Mouse (Mus musculus) brain, embryonic 14.5 days (tissue): Measurements from ENCODE around the gene H2afx. TPM values are rescaled to one million over a fixed set of nuclear protein-coding genes. Genes with fewer than 3 reads are reported as not detected.
A peak's percentile ranks its signal among the peaks of the same experiment; 100 is the strongest.

Experiments used
- DNase-seq: peaks from one replicate; pipeline ENCODE4 v3.0.0-alpha.2; 2011; ENCODE audit warnings: low read depth
- CTCF ChIP-seq: fragments of 200-500 bp; IDR thresholded peaks from 2 replicates; pipeline ENCODE4 v1.5.1; 2012; ENCODE audit warnings: inconsistent platforms, mild to moderate bottlenecking, moderate library complexity, borderline replicate concordance; ENCODE audit not compliant: insufficient read depth, insufficient read length; ENCODE audit errors: extremely low read depth
- POLR2A ChIP-seq: fragments of 200-500 bp; IDR thresholded peaks from 2 replicates; pipeline ENCODE4 v1.6.1; 2012; ENCODE audit warnings: mild to moderate bottlenecking, inconsistent platforms, borderline replicate concordance; ENCODE audit not compliant: poor library complexity, insufficient read depth, insufficient read length, severe bottlenecking; ENCODE audit errors: extremely low read depth
- polyA plus RNA-seq: library from polyadenylated mRNA; depleted of rRNA; stranded (reverse); fragments of >200 nt; gene quantifications from 2 replicates; pipeline ENCODE4 v1.2.3, GENCODE M21; 2012

The H2afx gene
- polyA plus RNA-seq, 1 experiment: 223 TPM

GRCm38 (mm10) chr9:44336964-44337363 lies 2.5 kb downstream of the H2afx start:
- TF ChIP-seq POLR2A (no peak), CTCF (no peak)
- DNase-seq: no peak

- TF ChIP-seq CTCF (no peak), POLR2A (no peak)
- DNase-seq: no peak
Measured at GRCm38 (mm10) chr9:44337436-44338169, 3.1 kb downstream of the H2afx start.

- TF ChIP-seq POLR2A (no peak), CTCF (no peak)
- no peak for DNase-seq
Measured at GRCm38 (mm10) chr9:44338574-44338973, 4.1 kb downstream of the H2afx start.

- DNase-seq: no peak
- TF ChIP-seq CTCF: no peak
- TF ChIP-seq POLR2A: no peak
Measured at GRCm38 (mm10) chr9:44341487-44341886, 7.0 kb downstream of the H2afx start.

- DNase-seq: no peak
- TF ChIP-seq POLR2A (no peak), CTCF (no peak)
Measured at GRCm38 (mm10) chr9:44342173-44342572, 7.7 kb downstream of the H2afx start.

GRCm38 (mm10) chr9:44342605-44343004 lies 8.1 kb downstream of the H2afx start:
- no peak for TF ChIP-seq CTCF
- TF ChIP-seq POLR2A: no peak
- no peak for DNase-seq

- TF ChIP-seq POLR2A: no peak
- TF ChIP-seq CTCF: no peak
- DNase-seq: peak; percentile 5
Measured at GRCm38 (mm10) chr9:44343290-44343689, 8.8 kb downstream of the H2afx start.

GRCm38 (mm10) chr9:44343781-44344421 lies 9.4 kb downstream of the H2afx start, which contains the start of gene Hmbs:
Gene Hmbs (minus strand): TSS chr9:44344228.
- DNase-seq: peak; percentile 97
- TF ChIP-seq POLR2A: 0 out of 2 replicates have a peak, but pooled peaks have one; percentile 12
- no peak for TF ChIP-seq CTCF

GRCm38 (mm10) chr9:44345570-44346433 lies 11.3 kb downstream of the H2afx start:
- DNase-seq: no peak
- TF ChIP-seq POLR2A (no peak), CTCF (no peak)

GRCm38 (mm10) chr9:44347166-44347565 lies 12.7 kb downstream of the H2afx start:
- DNase-seq: no peak
- TF ChIP-seq CTCF (no peak), POLR2A (no peak)

GRCm38 (mm10) chr9:44347621-44348020 lies 13.1 kb downstream of the H2afx start:
- DNase-seq: no peak
- TF ChIP-seq CTCF: no peak
- TF ChIP-seq POLR2A: no peak
